ENCODE assay signal across 26 mouse cellular contexts in genomic region chr16:87644111-87644770, GRCm38 (mm10). TPM values are rescaled to one million over a fixed set of nuclear protein-coding genes. Genes with fewer than 3 reads are reported as not detected.
DNase-seq lines count a peak whose midpoint lies in the region; ATAC-seq and TF ChIP-seq lines count a peak whose summit lies in the region.
"Had no signal": no experiment of that assay in that cellular context is flagged by ENCODE, and none has a peak within 500 bp of the region (broad histone marks: within the 10 kb centered on the region; RNA-seq: fewer than 3 reads in every experiment).

No protein-coding gene starts in this region.

- H3K27me3 ChIP-seq in heart, embryonic 11.5 days (ENCODE audit: control insufficient read depth, insufficient read depth, low read length), result no peaks in the 10 kb centered on the region
- no peaks in the 10 kb centered on the region for H3K27me3 ChIP-seq in liver, embryonic 11.5 days (replicated peaks; ENCODE audit: control insufficient read depth, insufficient read depth, low read length)
- H3K27me3 ChIP-seq in heart, postnatal 0 days (ENCODE audit: control insufficient read depth, insufficient read depth, low read length), result no peaks in the 10 kb centered on the region
- no peaks in the 10 kb centered on the region for H3K27me3 ChIP-seq in stomach, embryonic 16.5 days (ENCODE audit: control insufficient read depth, insufficient read depth, low read length)
- H3K27me3 ChIP-seq: hindbrain, embryonic 13.5 days; limb, embryonic 12.5 days; liver, embryonic 12.5 days; megakaryocyte, embryonic 14.5 days; midbrain, embryonic 12.5 days; neural tube, embryonic 13.5 days had no signal

- 42% methylated on average over 14 of the region's 14 CpGs for WGBS in heart, embryonic 11.5 days (ENCODE audit: insufficient replicate concordance)
- 58% methylated on average over 14 of the region's 14 CpGs for WGBS in liver, embryonic 11.5 days
- WGBS in heart, postnatal 0 days, result 32% methylated on average over 14 of the region's 14 CpGs
- 49% methylated on average over 14 of the region's 14 CpGs for WGBS in stomach, embryonic 16.5 days

- H3K4me2 ChIP-seq in heart, embryonic 11.5 days, result peak overlapping the region; percentile 29; the same call in 1 of the 2 replicates
- H3K4me2 ChIP-seq in liver, embryonic 11.5 days, result no peak overlapping the region
- peak overlapping the region; percentile 25; the same call in 1 of the 2 replicates for H3K4me2 ChIP-seq in heart, postnatal 0 days (ENCODE audit: low read depth, low read length)
- no peak overlapping the region for H3K4me2 ChIP-seq in stomach, embryonic 16.5 days (ENCODE audit: low read depth, low read length)
- H3K4me2 ChIP-seq: hindbrain, embryonic 13.5 days; limb, embryonic 12.5 days; liver, embryonic 12.5 days; midbrain, embryonic 12.5 days; neural tube, embryonic 13.5 days had no signal

- H3K36me3 ChIP-seq in heart, embryonic 11.5 days (ENCODE audit: control insufficient read depth, insufficient read depth, low read length), result no peaks in the 10 kb centered on the region
- H3K36me3 ChIP-seq in liver, embryonic 11.5 days (ENCODE audit: control insufficient read depth, insufficient read depth, low read length), result no peaks in the 10 kb centered on the region
- no peaks in the 10 kb centered on the region for H3K36me3 ChIP-seq in heart, postnatal 0 days (replicated peaks; ENCODE audit: control insufficient read depth, insufficient read depth, low read length)
- H3K36me3 ChIP-seq in stomach, embryonic 16.5 days (ENCODE audit: control insufficient read depth, insufficient read depth, low read length), result no peaks in the 10 kb centered on the region
- H3K36me3 ChIP-seq: hindbrain, embryonic 13.5 days; limb, embryonic 12.5 days; liver, embryonic 12.5 days; midbrain, embryonic 12.5 days; neural tube, embryonic 13.5 days had no signal

- H3K4me3 ChIP-seq in heart, embryonic 11.5 days (ENCODE audit: low read depth, low read length), result no peak overlapping the region
- no peak overlapping the region for H3K4me3 ChIP-seq in liver, embryonic 11.5 days (ENCODE audit: low read depth, low read length)
- no peak overlapping the region for H3K4me3 ChIP-seq in heart, postnatal 0 days (ENCODE audit: low read depth, low read length)
- no peak overlapping the region for H3K4me3 ChIP-seq in stomach, embryonic 16.5 days (replicated peaks; ENCODE audit: low read length)
- H3K4me3 ChIP-seq: erythroblast, embryonic 14.5 days; hindbrain, embryonic 13.5 days; layer of hippocampus, adult 2 months; left cerebral cortex, adult 2 months; limb, embryonic 12.5 days; liver, embryonic 12.5 days; megakaryocyte, embryonic 14.5 days; midbrain, embryonic 12.5 days; neural tube, embryonic 13.5 days had no signal

- no peaks in the 10 kb centered on the region for H3K9me3 ChIP-seq in heart, embryonic 11.5 days (replicated peaks; ENCODE audit: control insufficient read depth, low read length)
- H3K9me3 ChIP-seq in liver, embryonic 11.5 days (ENCODE audit: control insufficient read depth, low read length), result no peaks in the 10 kb centered on the region
- H3K9me3 ChIP-seq in heart, postnatal 0 days (replicated peaks; ENCODE audit: control insufficient read depth, low read length), result no peaks in the 10 kb centered on the region
- H3K9me3 ChIP-seq in stomach, embryonic 16.5 days (replicated peaks; ENCODE audit: control insufficient read depth, low read length), result no peaks in the 10 kb centered on the region
- H3K9me3 ChIP-seq: hindbrain, embryonic 13.5 days; limb, embryonic 12.5 days; liver, embryonic 12.5 days; midbrain, embryonic 12.5 days; neural tube, embryonic 13.5 days had no signal

- TF ChIP-seq CTCF in heart, postnatal 0 days (IDR thresholded peaks at IDR 0.05; ENCODE audit: low read depth), result no peak

- no peak overlapping the region for H3K9ac ChIP-seq in heart, embryonic 11.5 days (ENCODE audit: low read depth, low read length)
- H3K9ac ChIP-seq in liver, embryonic 11.5 days (ENCODE audit: low read depth, low read length), result no peak overlapping the region
- H3K9ac ChIP-seq in heart, postnatal 0 days (replicated peaks; ENCODE audit: low read depth, low read length), result no peak overlapping the region
- H3K9ac ChIP-seq in stomach, embryonic 16.5 days (ENCODE audit: low read length), result no peak overlapping the region
- H3K9ac ChIP-seq: hindbrain, embryonic 13.5 days; limb, embryonic 12.5 days; liver, embryonic 12.5 days; liver, postnatal 0 days; midbrain, embryonic 12.5 days; neural tube, embryonic 13.5 days had no signal

- no peak for TF ChIP-seq EP300 in heart, postnatal 0 days (IDR thresholded peaks at IDR 0.05; ENCODE audit: low read depth)

- no peak for ATAC-seq in heart, embryonic 11.5 days (replicated peaks; ENCODE audit: insufficient number of reproducible peaks, low FRiP score, low TSS enrichment)
- no peak for ATAC-seq in liver, embryonic 11.5 days (replicated peaks; ENCODE audit: low FRiP score)
- no peak; the same call in 1 of the 2 replicates for ATAC-seq in heart, postnatal 0 days (ENCODE audit: insufficient read depth, low read depth)
- peak; percentile 52; the same call in 1 of the 2 replicates for ATAC-seq in stomach, embryonic 16.5 days (ENCODE audit: insufficient read depth, low FRiP score)
- ATAC-seq: liver, embryonic 12.5 days; liver, postnatal 0 days had no signal

- H3K4me1 ChIP-seq in heart, embryonic 11.5 days (ENCODE audit: control insufficient read depth, insufficient read depth, low read length), result peaks cover 7% of the 10 kb centered on the region
- no peaks in the 10 kb centered on the region for H3K4me1 ChIP-seq in liver, embryonic 11.5 days (replicated peaks; ENCODE audit: control insufficient read depth, insufficient read depth, low read length)
- peaks cover 19% of the 10 kb centered on the region for H3K4me1 ChIP-seq in heart, postnatal 0 days (ENCODE audit: control insufficient read depth, insufficient read depth)
- peaks cover 12% of the 10 kb centered on the region; the same call in 1 of the 2 replicates for H3K4me1 ChIP-seq in stomach, embryonic 16.5 days (ENCODE audit: control insufficient read depth, insufficient read depth, low read length)
- H3K4me1 ChIP-seq: hindbrain, embryonic 13.5 days; liver, embryonic 12.5 days; neural tube, embryonic 13.5 days had no signal

- H3K27ac ChIP-seq in heart, embryonic 11.5 days (ENCODE audit: low read depth, low read length), result no peak overlapping the region
- no peak overlapping the region for H3K27ac ChIP-seq in liver, embryonic 11.5 days (ENCODE audit: low read depth, low read length)
- H3K27ac ChIP-seq in heart, postnatal 0 days (ENCODE audit: low read depth), result peak overlapping the region; percentile 19
- H3K27ac ChIP-seq in stomach, embryonic 16.5 days (ENCODE audit: low read length), result 0 out of 2 replicates have a peak overlapping the region, but pooled peaks have one; percentile 23
- H3K27ac ChIP-seq: hindbrain, embryonic 13.5 days; left cerebral cortex, adult 2 months; limb, embryonic 12.5 days; liver, embryonic 12.5 days; midbrain, embryonic 12.5 days; neural tube, embryonic 13.5 days had no signal

- no peak for DNase-seq in heart, postnatal 4 days
- DNase-seq in liver, embryonic 11.5 days (ENCODE audit: low spot score), result peak; percentile 30
- no peak for DNase-seq in liver
- DNase-seq in heart, postnatal 0 days (ENCODE audit: low spot score), result no peak
- DNase-seq in ovary, postnatal 36 days (ENCODE audit: low spot score), result no peak
- DNase-seq: adrenal gland, adult 2 months; adrenal gland, postnatal 36 days; B cell, adult 2 months; cerebellum, adult 2 months; gastrocnemius, postnatal 10 days; kidney, adult 2 months; kidney, postnatal 36 days; liver, postnatal 0 days; lung, postnatal 4 days; thymus, postnatal 36 days had no signal

RNA-seq across cellular contexts. Expression of gene Bach1, which starts 54.5 kb away (rescaled TPM):
- 11.2 and 13.1 TPM in 2 replicates for polyA plus RNA-seq in heart, embryonic 11.5 days (2014; fragmentation: Nextera tagmentation; extraction: Ambion mirVana)
- 10 to 100 TPM; 25.9 to 28.7 TPM for total RNA-seq in heart, postnatal 4 days (2021)
- 10.6 and 11.1 TPM in 2 replicates for polyA plus RNA-seq in liver, embryonic 11.5 days (2014; fragmentation: Nextera tagmentation; extraction: Ambion mirVana)
- total RNA-seq in heart, postnatal 0 days (2014; rRNA removed; ENCODE audit: low replicate concordance), result 19.2 and 27.0 TPM in 2 replicates
- polyA plus RNA-seq in heart, postnatal 0 days (2015; fragmentation: Nextera tagmentation; extraction: Ambion mirVana), result 5.1 and 5.4 TPM in 2 replicates
- polyA plus RNA-seq in stomach, embryonic 16.5 days (2015; fragmentation: Nextera tagmentation; extraction: Ambion mirVana), result 8.5 and 9.6 TPM in 2 replicates

Comparison
In these comparisons a context has a peak if more than half of its experiments do, and no peak if none do; other contexts are left out.
1. H3K27ac ChIP-seq: peak in heart, postnatal 0 days (single experiment) and stomach, embryonic 16.5 days (single experiment); none in heart, embryonic 11.5 days (single experiment) and liver, embryonic 11.5 days (single experiment).
2. H3K4me2 ChIP-seq: peak in heart, embryonic 11.5 days (single experiment) and heart, postnatal 0 days (single experiment); none in liver, embryonic 11.5 days (single experiment) and stomach, embryonic 16.5 days (single experiment).